Mouse (Mus musculus) hindlimb bud, embryonic 11.5 days (tissue): ENCODE results near the gene S100pbp.
A peak's percentile ranks its signal among the peaks of the same experiment; 100 is the strongest.

ENCODE experiments used
- DNase-seq: peaks from one replicate; pipeline ENCODE4 v3.0.0-alpha.2; 2012; ENCODE audit warnings: low read depth, low spot score; ENCODE audit errors: extremely low spot score

The S100pbp gene

GRCm38 (mm10) chr4:129130755-129131303 is 58.7 kb downstream of the S100pbp start:
- DNase-seq: no peak

- DNase-seq: no peak
These were observed 59.4 kb downstream of the S100pbp start for GRCm38 (mm10) chr4:129130149-129130548.

- DNase-seq: no peak
These were observed 60.1 kb downstream of the S100pbp start for GRCm38 (mm10) chr4:129129387-129129786.

DNA sequence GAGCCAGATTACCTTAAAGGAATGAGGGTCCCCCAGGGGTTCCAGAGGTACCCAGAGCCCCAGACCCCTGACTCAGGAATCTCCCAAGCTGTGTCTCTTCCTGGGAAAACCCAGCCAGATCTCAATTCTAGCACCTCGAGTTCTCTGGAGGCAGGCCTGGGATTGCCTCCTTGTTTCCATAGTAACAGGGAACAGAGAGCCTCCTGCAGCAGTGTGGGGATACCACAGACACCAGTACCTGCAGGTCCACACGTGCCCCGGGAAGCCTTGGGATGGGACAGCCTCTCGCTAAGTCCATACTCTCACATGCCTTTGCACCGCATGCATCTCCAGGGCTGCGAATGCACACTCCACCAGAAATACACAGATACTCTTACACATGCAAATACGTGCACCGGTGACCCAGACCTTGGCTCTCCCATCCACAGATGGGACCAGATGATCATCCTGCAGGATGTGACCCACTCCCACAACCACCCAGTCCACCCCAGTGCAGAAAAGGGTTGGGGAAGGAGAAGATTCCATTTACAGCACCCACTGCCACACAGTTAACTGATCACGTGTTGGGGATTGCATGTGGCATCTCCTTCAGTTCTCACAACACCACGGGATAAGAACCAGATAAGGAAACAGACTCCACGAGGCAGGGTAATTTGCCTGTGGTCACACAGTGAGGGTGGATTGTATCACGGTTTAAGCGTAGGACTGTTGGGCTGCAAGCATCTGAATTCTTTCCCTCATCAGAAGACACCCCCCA is 60.8 kb downstream of the S100pbp start:
- DNase-seq: no peak

- no peak for DNase-seq
These were observed 63.6 kb downstream of the S100pbp start for GRCm38 (mm10) chr4:129125736-129126451.

GRCm38 (mm10) chr4:129124652-129125146 is 64.8 kb downstream of the S100pbp start:
- no peak for DNase-seq

- DNase-seq: no peak
These were observed 66.8 kb downstream of the S100pbp start for GRCm38 (mm10) chr4:129122719-129123118.

- DNase-seq: no peak
These were observed 67.4 kb downstream of the S100pbp start for GRCm38 (mm10) chr4:129122107-129122506.

DNA sequence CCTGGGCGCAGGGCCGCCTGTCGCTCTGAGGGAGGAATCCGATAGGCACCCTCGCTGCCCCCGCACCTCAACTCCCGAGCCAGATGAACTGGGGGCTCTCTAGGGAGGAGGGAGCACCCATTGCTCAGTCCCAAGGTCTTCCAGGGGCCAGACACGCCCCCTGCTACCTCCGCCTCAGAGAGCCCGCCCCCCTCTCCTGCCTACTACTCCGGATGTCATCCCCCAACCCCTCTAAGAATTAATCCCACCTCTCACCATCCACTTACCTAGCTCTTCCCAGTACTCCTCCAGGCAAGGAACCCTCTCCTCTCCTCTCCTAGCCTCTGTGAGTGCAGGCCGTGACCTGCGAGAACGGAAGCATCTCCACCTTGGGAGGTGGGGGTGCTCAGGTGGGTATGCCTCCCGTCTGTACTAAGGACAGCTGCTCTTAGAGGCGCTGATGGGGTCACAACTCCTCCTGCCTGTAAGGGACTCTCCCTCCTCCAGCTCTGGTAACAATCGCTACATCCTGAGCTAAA is 67.9 kb downstream of the S100pbp start, which contains the start of gene Hpca:
Gene Hpca (minus strand): TSS at position 468 of the 518 bp plus-strand sequence.
- no peak for DNase-seq

DNA sequence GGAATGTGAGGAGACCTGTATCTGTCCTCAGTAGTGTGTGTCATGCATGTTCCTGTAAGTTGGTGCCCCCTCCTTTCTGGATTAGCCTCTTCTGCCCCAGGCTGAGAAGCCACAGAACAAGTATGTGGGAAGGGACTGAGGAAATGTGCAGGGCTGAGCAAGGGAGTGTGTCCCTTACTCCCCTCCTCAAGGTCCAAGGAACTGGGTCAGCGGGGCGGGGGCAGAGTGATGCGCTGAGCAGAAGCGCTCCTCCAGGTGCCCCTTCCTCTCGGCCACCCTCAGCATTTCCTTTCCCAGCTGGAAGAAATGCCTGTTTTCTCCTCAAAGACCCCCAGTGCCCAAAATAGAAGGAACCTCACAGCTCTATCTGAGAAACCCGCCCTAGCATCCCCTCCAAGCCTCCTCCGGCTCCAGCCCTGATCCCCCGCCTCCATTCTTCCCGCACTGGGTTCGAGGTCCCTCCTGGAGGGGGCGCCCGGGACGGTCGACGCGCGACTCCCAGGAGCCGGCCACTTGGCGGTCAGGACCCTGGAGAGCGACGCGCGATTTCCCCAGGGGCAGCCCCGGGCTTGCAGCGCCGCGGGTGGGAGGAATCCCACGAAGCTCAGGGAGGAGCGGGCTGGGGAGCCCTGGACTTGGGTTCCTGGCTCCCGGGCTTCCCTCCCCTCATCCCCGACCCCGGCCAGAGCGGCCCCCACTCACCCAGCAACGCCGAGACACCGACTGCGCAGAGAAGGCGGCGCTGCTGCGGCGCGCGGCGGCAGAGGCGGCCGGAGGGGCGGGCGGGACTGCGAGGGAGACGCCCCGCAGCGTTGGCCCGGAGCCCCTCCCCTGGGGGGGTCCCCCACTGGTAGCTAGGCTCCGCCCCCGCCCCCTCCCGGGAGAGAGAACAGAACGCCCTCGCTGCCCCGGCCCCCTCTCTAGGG is 68.7 kb downstream of the S100pbp start:
- DNase-seq: no peak

DNA sequence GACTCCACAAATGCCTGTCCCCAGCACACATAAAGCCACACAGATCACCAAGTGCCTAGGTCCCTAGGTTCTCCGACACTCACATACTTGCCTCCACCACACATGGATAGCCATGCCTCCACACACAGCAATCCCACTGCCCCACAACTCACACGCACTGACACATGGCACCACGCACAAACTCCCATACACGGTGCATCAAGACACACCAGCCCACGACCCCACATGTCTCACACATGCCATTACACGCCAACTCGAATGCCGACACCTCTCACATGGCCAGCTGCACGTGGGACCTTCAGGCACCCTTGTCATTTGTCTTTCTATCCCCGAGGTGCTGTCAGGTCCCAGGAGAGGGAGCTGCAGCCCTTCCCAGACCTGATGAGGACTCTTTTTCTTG is 69.8 kb downstream of the S100pbp start:
- no peak for DNase-seq

DNA sequence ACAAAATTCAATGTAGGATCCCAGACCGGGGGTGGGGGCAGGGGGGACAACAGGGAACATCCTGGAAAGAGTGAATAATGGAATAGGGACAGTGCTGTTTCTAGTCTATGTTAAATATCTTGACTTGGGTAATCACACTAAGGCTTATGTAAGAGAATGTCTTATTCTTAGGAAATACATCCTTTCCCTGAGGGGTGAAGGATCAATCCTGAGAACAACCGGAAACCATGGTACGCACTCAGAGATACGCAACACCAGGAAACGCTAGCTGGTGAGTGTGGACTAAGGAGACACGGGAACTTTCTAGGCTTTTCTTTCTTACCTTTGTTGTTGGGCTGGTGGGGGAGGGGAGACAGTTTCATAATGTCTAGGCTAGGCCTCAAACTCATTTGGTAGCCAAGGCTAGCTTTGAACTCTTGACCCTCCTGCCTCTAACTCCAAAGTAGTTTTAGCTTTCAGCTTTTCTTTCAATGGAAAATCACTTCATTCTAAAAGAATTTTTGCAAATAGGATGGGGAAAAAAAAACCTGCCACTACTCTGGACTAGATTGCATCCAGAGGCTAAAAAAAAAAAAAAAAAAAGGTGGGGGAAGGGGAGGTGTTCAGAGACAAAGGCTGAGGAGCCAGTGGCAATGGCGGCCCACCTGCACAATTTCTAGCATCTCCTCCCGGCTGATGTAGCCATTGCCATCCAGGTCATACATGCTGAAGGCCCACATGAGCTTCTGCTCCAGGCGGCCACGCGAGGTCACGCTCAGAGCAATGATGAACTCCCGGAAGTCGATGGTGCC is 71.6 kb downstream of the S100pbp start:
- DNase-seq: no peak

GRCm38 (mm10) chr4:129116703-129117102 is 72.8 kb downstream of the S100pbp start:
- DNase-seq: no peak

- DNase-seq: peak; percentile 58
These were observed 76.2 kb downstream of the S100pbp start for GRCm38 (mm10) chr4:129113083-129113988.

DNA sequence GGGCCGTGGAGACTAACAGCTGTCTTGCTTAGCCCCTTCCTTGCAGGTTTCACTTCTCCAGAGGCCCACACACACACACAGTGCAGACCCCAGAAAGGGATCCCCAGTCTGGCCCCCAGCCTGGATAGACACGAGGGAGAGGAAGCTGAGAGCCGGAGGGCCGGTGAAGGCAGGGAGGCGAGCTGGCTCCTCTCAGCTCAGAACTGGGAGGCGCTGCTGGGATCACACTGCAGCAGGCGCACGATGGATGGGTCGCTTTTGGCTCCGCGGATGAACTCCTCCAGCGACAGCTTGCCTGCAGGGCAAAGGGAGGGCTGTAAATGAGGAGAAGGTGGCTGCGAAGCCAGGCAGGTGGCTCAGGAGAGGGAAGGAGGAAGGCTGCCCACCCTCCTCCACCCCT is 77.3 kb downstream of the S100pbp start:
- DNase-seq: no peak

DNA sequence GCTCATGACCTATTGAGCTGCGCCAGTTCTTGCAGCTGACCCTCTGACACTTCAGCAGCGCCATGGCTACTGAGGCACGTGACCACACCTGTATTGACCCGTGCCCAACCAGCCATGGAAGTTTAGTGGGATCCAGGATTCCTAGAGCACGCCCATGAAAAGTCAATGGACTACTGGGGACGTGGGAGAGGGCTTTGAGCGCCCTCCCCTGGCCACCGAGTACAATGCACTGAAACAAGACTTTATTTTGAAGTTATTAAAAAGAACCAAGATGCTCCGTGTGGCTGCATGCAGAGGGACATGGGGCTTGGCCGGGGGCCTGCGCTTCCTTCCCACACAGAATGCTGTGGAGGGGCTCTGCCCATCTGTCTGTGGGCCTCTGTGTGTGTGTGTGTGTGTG is 78.2 kb downstream of the S100pbp start:
- no peak for DNase-seq

- DNase-seq: no peak
These were observed 78.7 kb downstream of the S100pbp start for GRCm38 (mm10) chr4:129110804-129111203.

DNA sequence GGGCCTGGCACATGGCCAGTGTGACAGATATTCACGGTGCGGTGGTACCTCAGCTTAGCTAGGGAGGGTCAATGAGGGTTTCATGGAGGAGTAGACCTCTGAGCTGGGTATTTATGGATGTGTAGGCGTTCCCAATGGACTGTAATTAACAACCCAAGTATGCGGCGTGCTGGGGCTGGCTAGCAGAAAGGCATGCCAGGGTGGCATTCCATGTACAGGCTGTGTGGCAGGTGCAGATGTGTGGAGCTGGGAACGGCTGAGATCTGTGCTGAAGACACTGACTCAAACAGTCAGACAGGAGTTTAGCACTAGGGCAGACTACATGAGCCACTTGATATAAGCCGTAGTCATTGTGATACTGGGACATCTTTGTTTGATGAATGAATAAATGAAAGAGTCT is 80.9 kb downstream of the S100pbp start:
- DNase-seq: no peak
